Mouse (Mus musculus) C2C12 (cell line): ENCODE measurements around the gene 3110082I17Rik.

Source experiments
- CEBPB ChIP-seq: IDR thresholded peaks from one replicate; pipeline ENCODE4 v1.6.1; 2011; ENCODE audit warnings: low read depth, mild to moderate bottlenecking, control low read depth, moderate library complexity
- CTCF ChIP-seq: IDR thresholded peaks from one replicate; pipeline ENCODE4 v1.5.1; 2011; ENCODE audit not compliant: control insufficient read depth, insufficient read depth, insufficient read length
- FOSL1 ChIP-seq: IDR thresholded peaks from one replicate; pipeline ENCODE4 v1.8.0; 2011; ENCODE audit warnings: mild to moderate bottlenecking, low read length; ENCODE audit not compliant: poor library complexity, insufficient read depth, severe bottlenecking
- MYOG ChIP-seq: IDR thresholded peaks from one replicate; pipeline ENCODE4 v1.6.1; 2011; ENCODE audit not compliant: control insufficient read depth, insufficient read length; ENCODE audit errors: extremely low read depth
- USF1 ChIP-seq: IDR thresholded peaks from one replicate; pipeline ENCODE4 v1.6.1; 2011; ENCODE audit warnings: low read depth, mild to moderate bottlenecking, control low read depth, moderate library complexity

DNA sequence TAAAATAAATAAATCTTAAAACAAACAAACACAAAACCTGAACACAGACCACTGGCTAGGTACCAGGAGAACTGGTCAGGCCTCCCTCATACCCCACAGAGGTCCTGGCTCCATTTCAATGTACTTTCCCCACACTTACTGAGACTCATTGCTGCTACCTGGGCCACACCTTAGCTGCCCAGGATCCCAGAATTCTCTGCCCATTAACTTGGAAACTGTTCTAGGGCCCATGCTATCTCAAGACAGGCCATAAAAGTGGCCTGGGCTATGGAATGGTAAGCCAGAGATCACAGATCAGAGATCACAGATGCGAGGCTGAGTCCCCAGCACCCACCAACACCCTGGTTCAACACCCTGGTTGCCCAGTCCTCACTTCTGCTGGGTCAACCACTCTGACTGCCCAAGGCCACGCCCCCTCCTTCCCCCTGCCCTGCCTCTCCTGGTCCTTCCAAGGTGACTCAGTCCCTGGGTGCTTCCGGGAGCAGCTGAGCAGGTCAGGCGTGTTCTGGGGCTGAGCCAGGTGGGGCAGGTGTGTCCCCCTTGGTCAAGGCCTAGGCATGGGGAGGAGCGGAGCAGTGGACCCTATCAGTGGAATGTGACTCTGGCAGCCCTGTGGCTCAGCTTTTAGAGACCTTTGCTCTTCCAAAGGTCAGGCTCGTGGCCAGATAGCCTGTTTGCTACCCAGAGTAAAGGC, 143.2 kb downstream of the 3110082I17Rik start:
- TF ChIP-seq CEBPB (no peak), CTCF (no peak), MYOG (no peak), FOSL1 (no peak), USF1 (no peak)
